Mouse (Mus musculus): ENCODE results near the gene Gnaz. TPM values are rescaled to one million over a fixed set of nuclear protein-coding genes. Genes with fewer than 3 reads are reported as not detected.

The Gnaz gene
- polyA plus RNA-seq, 1 experiment from 2014 or later: 6.1 TPM

DNA sequence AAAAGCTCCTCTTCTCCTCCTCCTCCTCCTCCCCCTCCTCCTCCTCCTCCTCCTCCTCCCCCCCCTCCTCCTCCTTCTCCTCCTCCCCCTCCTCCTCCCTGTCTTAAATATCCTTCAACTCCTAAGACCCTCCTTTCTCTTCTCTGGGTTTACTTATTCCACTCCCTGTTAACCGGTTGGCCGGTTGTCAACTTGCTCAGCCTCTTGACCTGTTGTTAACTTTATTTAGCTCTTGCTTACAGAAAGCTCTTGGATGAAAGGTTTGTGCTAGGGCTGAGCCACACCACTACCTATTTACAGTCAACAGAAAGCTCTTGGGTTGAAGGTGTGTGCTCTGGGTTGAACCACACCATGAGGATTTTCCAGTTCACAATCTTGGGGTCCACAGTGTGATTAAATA, 53.3 kb downstream of the Gnaz start:
- no peaks in the 10 kb centered on the region for H3K27me3 ChIP-seq (ENCODE audit: control insufficient read depth, insufficient read depth, low read length)
- WGBS: 17% methylated on average over 2 of the region's 2 CpGs
- no peak overlapping the region for H3K4me2 ChIP-seq (replicated peaks; ENCODE audit: low read depth, low read length)
- no peak overlapping the region for H3K9ac ChIP-seq (replicated peaks; ENCODE audit: low read depth, low read length)
- no peaks in the 10 kb centered on the region for H3K36me3 ChIP-seq (ENCODE audit: control insufficient read depth, insufficient read depth, low read length)
- ATAC-seq (ENCODE audit: insufficient number of reproducible peaks, insufficient read depth, low FRiP score, low read depth): no peak
- no peaks in the 10 kb centered on the region for H3K9me3 ChIP-seq (ENCODE audit: control insufficient read depth, low read depth, low read length)
- H3K4me1 ChIP-seq (ENCODE audit: control insufficient read depth, insufficient read depth, low read length): no peaks in the 10 kb centered on the region
- H3K4me3 ChIP-seq (ENCODE audit: low read depth, low read length): no peak overlapping the region
- no peak overlapping the region for H3K27ac ChIP-seq (ENCODE audit: low read length)

GRCm38 (mm10) chr10:75021138-75021537, 54.2 kb downstream of the Gnaz start:
- no peak overlapping the region for H3K4me3 ChIP-seq (ENCODE audit: low read depth, low read length)
- no peak overlapping the region for H3K27ac ChIP-seq (ENCODE audit: low read length)
- no peak overlapping the region for H3K9ac ChIP-seq (replicated peaks; ENCODE audit: low read depth, low read length)
- H3K36me3 ChIP-seq (ENCODE audit: control insufficient read depth, insufficient read depth, low read length): no peaks in the 10 kb centered on the region
- no peaks in the 10 kb centered on the region for H3K9me3 ChIP-seq (ENCODE audit: control insufficient read depth, low read depth, low read length)
- H3K4me1 ChIP-seq (ENCODE audit: control insufficient read depth, insufficient read depth, low read length): no peaks in the 10 kb centered on the region
- no peak overlapping the region for H3K4me2 ChIP-seq (replicated peaks; ENCODE audit: low read depth, low read length)
- ATAC-seq (ENCODE audit: insufficient number of reproducible peaks, insufficient read depth, low FRiP score, low read depth): no peak; the same call in 1 of the 2 replicates
- H3K27me3 ChIP-seq (ENCODE audit: control insufficient read depth, insufficient read depth, low read length): no peaks in the 10 kb centered on the region
- 15% methylated on average over 6 of the region's 6 CpGs for WGBS

GRCm38 (mm10) chr10:75026491-75026890, 59.5 kb downstream of the Gnaz start:
- no peak for ATAC-seq (ENCODE audit: insufficient number of reproducible peaks, insufficient read depth, low FRiP score, low read depth)
- no peaks in the 10 kb centered on the region for H3K36me3 ChIP-seq (ENCODE audit: control insufficient read depth, insufficient read depth, low read length)
- H3K4me3 ChIP-seq (ENCODE audit: low read depth, low read length): no peak overlapping the region
- H3K27ac ChIP-seq (ENCODE audit: low read length): no peak overlapping the region
- no peak overlapping the region for H3K9ac ChIP-seq (replicated peaks; ENCODE audit: low read depth, low read length)
- H3K4me1 ChIP-seq (ENCODE audit: control insufficient read depth, insufficient read depth, low read length): no peaks in the 10 kb centered on the region
- WGBS: 68% methylated on average over 8 of the region's 8 CpGs
- no peaks in the 10 kb centered on the region for H3K9me3 ChIP-seq (ENCODE audit: control insufficient read depth, low read depth, low read length)
- no peaks in the 10 kb centered on the region for H3K27me3 ChIP-seq (ENCODE audit: control insufficient read depth, insufficient read depth, low read length)
- no peak overlapping the region for H3K4me2 ChIP-seq (replicated peaks; ENCODE audit: low read depth, low read length)

DNA sequence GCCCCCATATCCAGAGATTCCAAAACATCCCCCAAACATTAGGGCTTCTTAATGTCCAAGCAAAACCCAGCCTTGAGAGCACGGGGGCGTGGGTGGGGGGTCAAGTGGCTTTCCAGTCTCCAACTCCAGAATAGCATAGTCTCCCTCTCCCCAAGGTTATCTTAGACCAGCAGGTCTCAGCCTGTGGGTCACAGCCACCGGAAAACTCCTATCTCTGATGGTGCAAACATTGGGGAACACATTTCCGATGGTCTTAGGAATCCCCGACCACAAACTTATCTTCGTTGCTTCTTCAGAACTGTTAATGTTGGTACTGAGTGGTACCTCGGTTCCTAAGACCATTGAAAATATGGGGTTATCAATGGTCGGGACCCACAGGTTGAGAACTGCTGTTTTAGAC, 61.8 kb downstream of the Gnaz start:
- Histone ChIP-seq H3K27me3 (ENCODE audit: control insufficient read depth, insufficient read depth, low read length) (no peaks in the 10 kb centered on the region), H3K27ac (ENCODE audit: low read length) (no peak overlapping the region), H3K4me1 (ENCODE audit: control insufficient read depth, insufficient read depth, low read length) (0 out of 2 replicates have a peak, but pooled peaks cover 4% of the 10 kb centered on the region), H3K36me3 (ENCODE audit: control insufficient read depth, insufficient read depth, low read length) (no peaks in the 10 kb centered on the region), H3K4me2 (replicated peaks; ENCODE audit: low read depth, low read length) (no peak overlapping the region), H3K9me3 (ENCODE audit: control insufficient read depth, low read depth, low read length) (no peaks in the 10 kb centered on the region), H3K4me3 (ENCODE audit: low read depth, low read length) (no peak overlapping the region), H3K9ac (replicated peaks; ENCODE audit: low read depth, low read length) (no peak overlapping the region)
- 83% methylated on average over 8 of the region's 8 CpGs for WGBS
- no peak for ATAC-seq (ENCODE audit: insufficient number of reproducible peaks, insufficient read depth, low FRiP score, low read depth)

DNA sequence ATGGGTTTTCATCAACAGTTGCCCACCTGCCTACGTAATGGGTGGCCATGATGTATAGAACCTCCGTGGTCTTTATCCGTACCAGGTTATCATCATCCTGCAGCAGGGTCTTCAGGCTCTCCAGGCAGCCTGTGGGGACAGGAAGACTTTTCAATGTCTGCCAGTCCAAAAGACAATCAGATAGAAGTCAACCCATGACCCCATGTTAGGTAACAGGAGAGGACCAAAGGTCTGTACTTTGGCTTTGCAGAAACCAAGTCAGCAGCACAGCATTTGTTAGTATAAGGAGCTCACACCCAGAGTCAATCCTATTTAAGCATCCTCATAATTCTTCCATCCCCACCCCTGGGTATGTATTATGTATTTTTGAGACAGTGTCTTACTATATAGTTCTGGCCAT, 62.7 kb downstream of the Gnaz start:
- no peak for ATAC-seq (ENCODE audit: insufficient number of reproducible peaks, insufficient read depth, low FRiP score, low read depth)
- no peak overlapping the region for H3K4me3 ChIP-seq (ENCODE audit: low read depth, low read length)
- WGBS: 93% methylated on average over 3 of the region's 3 CpGs
- H3K4me2 ChIP-seq (replicated peaks; ENCODE audit: low read depth, low read length): no peak overlapping the region
- H3K27me3 ChIP-seq (ENCODE audit: control insufficient read depth, insufficient read depth, low read length): no peaks in the 10 kb centered on the region
- H3K36me3 ChIP-seq (ENCODE audit: control insufficient read depth, insufficient read depth, low read length): no peaks in the 10 kb centered on the region
- no peak overlapping the region for H3K27ac ChIP-seq (ENCODE audit: low read length)
- no peak overlapping the region for H3K9ac ChIP-seq (replicated peaks; ENCODE audit: low read depth, low read length)
- H3K9me3 ChIP-seq (ENCODE audit: control insufficient read depth, low read depth, low read length): no peaks in the 10 kb centered on the region
- H3K4me1 ChIP-seq (ENCODE audit: control insufficient read depth, insufficient read depth, low read length): 0 out of 2 replicates have a peak, but pooled peaks cover 4% of the 10 kb centered on the region

- H3K9me3 ChIP-seq (ENCODE audit: control insufficient read depth, low read depth, low read length): no peaks in the 10 kb centered on the region
- 77% methylated on average over 3 of the region's 3 CpGs for WGBS
- H3K27ac ChIP-seq (ENCODE audit: low read length): no peak overlapping the region
- H3K9ac ChIP-seq (replicated peaks; ENCODE audit: low read depth, low read length): no peak overlapping the region
- H3K4me1 ChIP-seq (ENCODE audit: control insufficient read depth, insufficient read depth, low read length): 0 out of 2 replicates have a peak, but pooled peaks cover 4% of the 10 kb centered on the region
- no peak for ATAC-seq (ENCODE audit: insufficient number of reproducible peaks, insufficient read depth, low FRiP score, low read depth)
- no peaks in the 10 kb centered on the region for H3K27me3 ChIP-seq (ENCODE audit: control insufficient read depth, insufficient read depth, low read length)
- H3K4me2 ChIP-seq (replicated peaks; ENCODE audit: low read depth, low read length): no peak overlapping the region
- H3K4me3 ChIP-seq (ENCODE audit: low read depth, low read length): no peak overlapping the region
- no peaks in the 10 kb centered on the region for H3K36me3 ChIP-seq (ENCODE audit: control insufficient read depth, insufficient read depth, low read length)
Measured at GRCm38 (mm10) chr10:75030234-75030633, 63.3 kb downstream of the Gnaz start.

- Histone ChIP-seq H3K27ac (ENCODE audit: low read length) (no peak overlapping the region), H3K36me3 (ENCODE audit: control insufficient read depth, insufficient read depth, low read length) (no peaks in the 10 kb centered on the region), H3K4me3 (ENCODE audit: low read depth, low read length) (no peak overlapping the region), H3K27me3 (ENCODE audit: control insufficient read depth, insufficient read depth, low read length) (no peaks in the 10 kb centered on the region), H3K9me3 (ENCODE audit: control insufficient read depth, low read depth, low read length) (no peaks in the 10 kb centered on the region), H3K4me1 (ENCODE audit: control insufficient read depth, insufficient read depth, low read length) (0 out of 2 replicates have a peak, but pooled peaks cover 4% of the 10 kb centered on the region), H3K9ac (replicated peaks; ENCODE audit: low read depth, low read length) (no peak overlapping the region), H3K4me2 (replicated peaks; ENCODE audit: low read depth, low read length) (no peak overlapping the region)
- ATAC-seq (ENCODE audit: insufficient number of reproducible peaks, insufficient read depth, low FRiP score, low read depth): no peak
- WGBS: 64% methylated on average over 5 of the region's 5 CpGs
Measured at GRCm38 (mm10) chr10:75031345-75032114, 64.6 kb downstream of the Gnaz start.

DNA sequence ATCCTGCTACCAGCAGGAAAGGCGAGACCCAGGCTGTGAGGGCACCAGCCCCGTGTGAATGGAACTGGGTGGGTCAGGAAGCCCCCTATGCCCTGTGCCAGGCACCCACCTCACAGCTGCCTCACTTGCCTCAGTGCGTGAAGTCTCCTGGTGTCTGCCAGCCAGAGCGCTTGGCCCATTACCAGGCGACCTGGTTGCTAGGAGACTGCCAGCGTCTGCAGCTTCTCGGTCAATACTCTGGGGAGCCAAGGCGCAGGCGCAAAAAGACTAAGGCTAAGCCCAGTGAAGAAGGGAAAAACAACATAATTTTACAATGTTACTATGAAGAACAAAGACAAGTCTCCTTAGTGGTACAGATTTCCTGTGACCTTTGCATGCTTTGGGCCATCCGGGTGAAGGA, 65.4 kb downstream of the Gnaz start, which contains the start of gene Rsph14:
TSS of gene Rsph14 (minus strand) at position 192 of the 400 bp plus-strand sequence.
- H3K4me3 ChIP-seq (ENCODE audit: low read depth, low read length): no peak within 1 kb of the TSS
- H3K4me1 ChIP-seq (ENCODE audit: control insufficient read depth, insufficient read depth, low read length): peaks cover 6% of the 10 kb centered on the region; the same call in 1 of the 2 replicates
- H3K27me3 ChIP-seq (ENCODE audit: control insufficient read depth, insufficient read depth, low read length): no peaks in the 10 kb centered on the region
- H3K4me2 ChIP-seq (replicated peaks; ENCODE audit: low read depth, low read length): no peak within 1 kb of the TSS
- no peak for ATAC-seq (ENCODE audit: insufficient number of reproducible peaks, insufficient read depth, low FRiP score, low read depth)
- 23% methylated on average over 10 of the region's 10 CpGs for WGBS
- H3K27ac ChIP-seq (ENCODE audit: low read length): no peak within 1 kb of the TSS
- no peaks in the 10 kb centered on the region for H3K9me3 ChIP-seq (ENCODE audit: control insufficient read depth, low read depth, low read length)
- H3K9ac ChIP-seq (replicated peaks; ENCODE audit: low read depth, low read length): no peak within 1 kb of the TSS
- no peaks in the 10 kb centered on the region for H3K36me3 ChIP-seq (ENCODE audit: control insufficient read depth, insufficient read depth, low read length)
